Mouse (Mus musculus) cerebellum, adult 8-10 months (tissue): ENCODE results near the gene Flt1.
"Not testable (repeated sequence)": the region's sequence is repeated elsewhere in the genome, so short reads cannot be mapped to it uniquely, and the experiment has no call there.

Experiments
- DNase-seq: peaks from one replicate; pipeline ENCODE4 v3.0.0; 2022

Flt1 gene

DNA sequence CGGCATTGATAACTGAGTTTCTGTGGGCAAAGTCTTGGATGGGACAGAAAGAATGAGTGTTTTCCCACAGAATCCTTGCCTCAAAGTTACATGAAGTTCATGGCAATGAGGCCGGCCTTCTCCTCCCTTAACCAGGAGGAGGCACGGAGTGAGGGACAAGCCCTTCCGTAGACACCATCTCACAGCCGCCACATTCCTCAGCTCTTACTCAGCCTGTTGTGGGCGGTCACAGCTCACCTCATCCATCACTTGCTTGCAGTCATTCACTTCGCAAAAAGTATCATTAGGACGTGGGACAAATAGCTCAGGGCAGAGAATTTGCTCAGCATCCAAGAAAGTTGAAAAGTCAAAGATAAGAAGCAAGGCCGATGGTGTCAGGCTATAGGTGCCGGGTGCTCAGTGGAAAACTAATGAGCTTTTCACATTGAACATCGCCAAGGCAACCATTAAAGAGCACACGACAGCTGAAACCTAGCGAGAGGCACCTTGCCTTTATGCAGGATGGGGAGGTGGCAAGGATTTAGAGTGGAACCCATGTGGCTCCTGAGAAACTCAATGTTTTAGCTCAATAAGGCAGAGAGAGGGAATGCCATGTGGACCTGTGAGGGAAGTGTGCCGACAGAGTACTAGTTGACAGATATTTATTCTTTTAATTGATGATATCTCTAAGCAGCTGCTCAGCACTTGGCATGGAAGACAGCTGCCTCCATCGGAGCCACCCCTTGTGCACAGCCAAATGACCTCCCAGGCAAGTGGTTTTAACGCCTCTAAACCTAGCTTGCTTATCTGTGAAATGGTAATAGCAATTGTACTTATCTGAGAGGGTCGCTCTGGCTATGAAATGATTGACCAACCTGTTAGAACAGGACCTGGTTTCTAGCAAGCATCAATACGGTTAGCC is 124.1 kb downstream of the Flt1 start:
- no peak for DNase-seq

DNA sequence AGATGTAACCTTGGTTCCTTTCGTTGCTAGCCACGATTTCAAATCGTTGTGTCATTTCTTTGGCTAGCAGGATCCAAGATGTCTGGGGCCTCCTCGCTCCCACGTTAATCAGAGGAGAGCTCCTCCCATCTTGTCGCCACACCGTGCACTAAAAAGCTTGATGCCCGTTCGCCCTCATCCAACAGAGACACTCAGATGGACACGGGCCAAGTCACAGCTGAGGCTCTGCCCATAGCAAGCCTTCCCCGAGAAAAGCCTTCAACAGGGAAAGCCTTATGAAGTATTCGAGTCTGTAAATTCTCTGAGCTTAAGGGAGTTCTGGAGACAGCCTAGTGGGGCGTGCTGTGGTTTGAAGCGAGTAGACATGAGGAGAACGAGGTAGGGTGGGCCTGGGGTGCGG is 128.0 kb downstream of the Flt1 start:
- no peak for DNase-seq

DNA sequence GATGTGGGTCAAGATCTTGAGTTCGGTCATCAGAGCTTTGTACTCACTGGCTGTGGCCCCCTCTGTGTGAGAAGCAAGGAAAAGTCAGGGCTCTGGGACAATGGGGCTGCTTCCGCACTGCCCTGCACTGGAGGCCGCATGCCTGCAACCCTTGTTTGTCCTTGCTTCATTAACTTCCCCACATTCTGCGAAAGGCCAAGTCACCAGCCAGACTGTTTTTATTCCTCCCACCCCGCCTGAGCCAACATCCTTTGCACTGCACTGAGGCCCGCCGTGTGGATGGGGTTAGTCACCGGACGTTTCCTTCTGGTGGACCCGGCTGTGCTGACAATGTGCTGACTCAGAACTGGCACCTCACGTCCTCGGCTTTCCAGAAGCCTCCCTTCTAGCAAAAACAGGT is 136.0 kb downstream of the Flt1 start:
- DNase-seq = peak; percentile 12

DNA sequence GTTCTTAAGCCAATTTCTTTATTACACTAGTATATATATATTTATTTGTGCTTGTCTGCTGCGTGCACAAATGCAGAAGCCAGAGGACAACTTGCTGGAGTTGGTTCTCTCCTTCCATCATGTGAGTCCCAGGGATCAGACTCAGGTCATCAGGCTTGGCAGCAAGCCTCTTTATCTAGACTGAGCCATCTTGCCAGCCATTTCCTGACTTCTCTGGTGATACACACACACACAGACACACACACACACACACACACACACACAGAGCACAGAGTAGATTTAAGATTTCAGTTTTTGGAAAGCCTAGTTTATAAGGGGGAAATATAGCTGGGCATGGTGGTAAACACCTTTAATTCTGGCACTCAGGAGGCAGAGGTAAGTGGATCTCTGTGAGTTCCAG is 140.7 kb downstream of the Flt1 start:
- no peak for DNase-seq

DNA sequence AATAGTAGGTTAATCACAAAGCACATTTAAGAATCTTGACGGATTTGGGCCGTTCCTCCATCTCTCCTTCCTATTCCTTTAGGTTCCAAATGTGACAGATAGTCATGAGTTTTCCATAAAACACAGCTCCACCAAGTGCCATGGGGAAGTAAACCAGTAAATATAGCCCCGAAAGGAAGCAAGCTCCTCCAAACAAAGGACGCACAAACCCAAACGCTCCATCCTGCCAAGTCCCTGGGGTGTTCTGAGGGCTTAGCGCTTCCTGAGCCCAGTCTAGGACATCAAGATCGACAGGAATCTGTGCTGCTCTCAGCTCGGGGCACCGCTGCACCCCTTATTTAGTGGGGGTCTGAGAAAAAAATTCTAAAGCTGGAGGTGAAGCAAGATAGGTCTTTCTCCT is 141.2 kb downstream of the Flt1 start:
- DNase-seq = no peak

DNA sequence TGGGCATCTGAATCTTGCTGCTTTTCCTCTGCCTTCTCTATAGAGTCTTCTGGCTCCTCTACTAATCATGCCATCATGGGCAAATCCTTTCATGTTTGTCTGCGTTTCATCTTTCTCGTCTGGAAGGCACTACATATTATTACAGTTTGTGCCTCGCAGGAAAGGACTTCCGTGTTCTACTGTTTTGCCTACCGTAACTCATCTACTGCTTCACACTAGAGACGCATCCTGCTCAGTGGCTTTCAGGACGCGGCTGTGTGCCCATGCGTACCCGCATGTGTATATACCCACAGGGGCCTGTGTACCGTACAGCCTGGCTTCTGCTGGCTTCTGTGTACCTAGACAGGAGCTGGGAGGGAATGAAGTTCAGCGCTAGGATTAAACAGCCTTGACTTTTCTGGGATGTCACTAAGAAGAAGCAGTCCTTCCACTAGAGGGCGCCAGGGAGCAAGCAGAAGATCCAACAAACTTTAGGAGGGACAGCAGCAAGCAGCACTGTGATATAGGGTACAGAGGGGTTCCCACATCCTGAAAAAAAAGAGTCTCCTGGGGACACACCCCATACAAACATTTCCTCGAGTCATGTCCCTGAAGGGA is 142.0 kb downstream of the Flt1 start:
- DNase-seq = peak; percentile 64

DNA sequence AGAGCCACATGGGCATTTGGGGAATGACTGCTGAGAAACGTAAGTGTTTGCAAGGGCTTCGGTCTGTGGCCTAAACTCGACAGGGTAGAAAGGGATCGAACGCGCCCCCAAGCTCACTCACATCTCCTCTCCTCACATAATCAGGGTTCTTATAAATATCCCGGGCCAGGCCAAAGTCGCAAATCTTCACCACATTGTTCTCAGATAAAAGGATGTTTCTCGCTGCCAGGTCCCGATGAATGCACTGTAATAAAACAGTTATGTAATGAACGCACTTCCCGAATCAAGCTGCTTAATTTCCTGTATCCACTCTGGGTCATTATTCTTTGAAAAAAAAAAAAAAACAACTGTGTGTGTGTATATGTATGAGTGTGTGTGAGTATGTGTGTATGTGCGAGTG is 145.6 kb downstream of the Flt1 start:
- no peak for DNase-seq

DNA sequence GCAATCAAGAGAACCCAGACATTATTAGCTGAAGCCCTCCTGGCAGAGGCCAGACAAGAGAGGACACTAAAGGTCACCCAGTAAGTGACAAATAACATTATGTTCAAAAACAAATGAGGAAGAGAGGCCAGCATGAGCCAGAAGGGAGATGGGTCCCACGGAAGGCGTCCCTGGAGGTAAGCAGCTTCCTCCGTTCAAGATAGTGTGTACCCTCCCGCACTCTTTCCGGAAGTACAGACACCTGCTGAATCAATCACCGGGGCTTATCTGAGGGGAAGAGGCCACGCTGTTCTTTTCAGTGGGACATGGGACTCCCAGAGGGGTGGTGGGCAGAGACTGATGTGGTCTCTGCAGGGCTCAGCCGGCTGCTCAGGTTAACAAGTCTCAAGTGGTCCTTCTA is 146.1 kb downstream of the Flt1 start:
- DNase-seq = no peak

DNA sequence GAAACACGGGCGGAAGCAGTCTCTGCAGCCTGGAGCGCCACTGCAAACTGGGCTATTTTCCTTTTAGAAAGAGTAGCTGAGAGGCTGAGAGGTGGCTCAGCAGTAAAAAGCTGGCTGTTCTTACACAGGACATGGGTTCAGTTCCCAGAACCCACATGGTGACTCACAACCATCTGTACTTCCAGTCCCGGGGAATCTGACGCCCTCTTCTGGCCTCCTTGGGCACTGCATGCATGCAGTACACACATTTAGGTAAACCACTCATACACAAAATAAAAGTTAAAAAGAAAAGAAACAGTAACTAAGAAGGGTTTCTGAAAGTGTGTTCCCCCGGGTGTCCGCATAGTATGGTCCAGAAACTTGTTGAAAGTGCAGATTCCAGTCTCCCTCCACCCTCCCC is 146.7 kb downstream of the Flt1 start:
- no peak for DNase-seq

DNA sequence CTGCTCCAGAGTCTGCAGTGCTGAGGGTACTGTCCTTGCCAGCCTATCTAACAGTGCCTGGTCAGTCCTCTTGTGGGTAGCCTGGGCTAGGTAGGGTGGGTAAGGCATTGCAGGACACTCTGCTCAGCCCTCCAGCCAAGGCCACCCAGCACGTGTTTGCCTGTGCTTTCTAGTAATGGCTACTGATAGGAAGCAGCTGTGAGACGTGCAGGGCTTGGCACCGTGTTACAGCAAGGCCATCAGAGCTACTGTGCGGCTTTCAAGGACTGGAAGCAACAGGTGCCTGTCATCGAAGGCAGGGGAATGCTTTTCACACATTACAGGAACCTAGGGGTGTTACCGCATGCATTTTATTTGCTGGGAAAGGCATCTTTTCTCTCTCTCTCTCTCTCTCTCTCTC is 148.8 kb downstream of the Flt1 start:
- no peak for DNase-seq

DNA sequence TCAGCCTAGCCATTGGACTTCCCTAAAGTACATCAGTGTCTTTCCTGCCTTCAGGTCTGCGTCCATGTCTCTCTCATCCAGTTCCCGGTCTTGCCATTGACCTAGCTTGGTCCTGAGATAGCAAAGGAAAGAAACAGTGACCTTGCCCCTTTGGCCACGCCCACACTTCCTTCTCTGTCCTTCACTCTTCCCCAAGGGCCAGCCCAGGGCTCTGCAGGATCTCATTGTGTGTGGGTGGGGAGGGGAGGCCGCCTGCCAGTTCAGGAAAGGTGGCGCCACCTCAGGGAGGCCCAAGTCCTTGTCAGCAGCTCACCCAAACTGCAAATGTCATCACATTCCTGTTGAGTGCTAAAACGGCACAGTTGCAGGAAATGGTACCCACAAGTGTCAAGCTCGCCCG is 151.3 kb downstream of the Flt1 start:
- no peak for DNase-seq

DNA sequence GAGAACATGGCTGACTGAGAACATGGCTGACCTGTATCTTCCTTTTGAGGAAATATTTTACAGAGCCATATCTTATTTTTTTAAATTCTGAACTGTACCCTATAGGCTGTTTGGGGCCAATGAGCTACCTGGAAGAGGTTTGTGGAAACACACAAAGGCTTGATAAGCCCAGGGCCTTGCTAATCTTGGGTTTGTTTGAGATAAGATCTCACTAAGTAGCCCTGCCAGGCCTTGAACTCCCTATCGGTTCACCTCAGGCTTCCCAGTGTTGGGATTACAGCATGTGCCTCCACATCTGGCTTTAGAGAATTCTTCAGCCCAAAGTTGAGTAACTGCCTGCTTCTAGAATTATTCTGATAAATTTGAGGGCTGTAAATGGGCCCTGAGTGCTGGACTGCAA is 152.3 kb downstream of the Flt1 start:
- no peak for DNase-seq

DNA sequence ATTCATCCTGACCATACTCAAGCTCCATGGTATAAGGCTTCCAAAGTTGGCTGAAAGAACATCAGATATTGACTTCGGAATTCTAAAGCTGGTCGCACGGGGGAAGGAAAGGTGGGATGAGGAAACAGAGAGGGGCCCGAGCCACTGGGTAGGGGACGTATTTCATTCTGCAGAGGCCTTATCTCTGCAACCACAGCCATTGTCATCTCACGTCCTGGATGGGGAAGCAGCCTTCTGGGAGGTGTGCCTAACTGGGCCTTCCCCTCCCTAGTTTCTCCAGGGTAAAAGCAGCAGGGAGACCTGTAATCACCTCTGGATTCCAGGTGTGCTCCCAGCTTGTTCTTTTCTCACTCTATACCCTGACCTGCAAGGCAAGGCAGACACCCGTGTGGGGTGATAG is 153.1 kb downstream of the Flt1 start:
- DNase-seq = no peak

DNA sequence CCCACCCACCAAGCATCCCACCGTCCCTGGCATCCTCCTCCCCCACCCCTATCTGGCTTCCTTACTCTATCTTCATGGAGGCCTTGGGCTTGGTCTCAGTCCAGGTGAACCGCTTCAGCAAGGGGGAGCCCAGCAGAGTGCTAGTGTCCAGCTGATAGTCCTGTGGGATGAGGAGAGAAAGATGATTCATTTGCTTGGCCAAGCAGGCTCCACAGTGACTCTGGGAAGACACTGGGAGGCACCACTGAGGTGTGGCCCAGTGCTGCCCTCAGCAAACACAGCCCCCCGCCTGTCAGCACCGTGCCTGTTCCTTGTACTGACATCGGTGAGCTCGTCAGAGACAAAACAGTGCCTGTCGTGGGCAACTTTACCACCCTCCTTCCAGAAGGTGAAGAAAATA is 159.5 kb downstream of the Flt1 start:
- no peak for DNase-seq

DNA sequence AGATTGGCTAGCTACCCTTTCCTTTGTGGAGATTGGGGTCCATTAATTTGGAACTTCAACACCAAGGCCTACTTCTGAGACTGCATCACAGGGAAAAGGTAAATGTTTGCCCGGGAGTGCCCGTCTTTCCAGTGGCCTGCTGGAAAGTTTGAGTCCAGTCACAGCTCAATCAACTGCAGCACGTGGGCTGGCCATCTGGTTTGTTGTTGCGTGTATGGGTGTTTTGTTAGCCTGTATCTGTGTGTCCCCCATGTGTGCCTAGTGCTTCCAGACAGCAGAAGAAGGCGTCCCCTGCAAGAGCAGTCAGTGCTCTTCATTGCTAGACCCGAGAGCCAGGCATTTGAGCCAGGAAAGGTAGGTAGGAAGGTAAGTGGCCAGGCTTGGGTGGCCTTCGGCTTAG is 160.4 kb downstream of the Flt1 start:
- DNase-seq = no peak

DNA sequence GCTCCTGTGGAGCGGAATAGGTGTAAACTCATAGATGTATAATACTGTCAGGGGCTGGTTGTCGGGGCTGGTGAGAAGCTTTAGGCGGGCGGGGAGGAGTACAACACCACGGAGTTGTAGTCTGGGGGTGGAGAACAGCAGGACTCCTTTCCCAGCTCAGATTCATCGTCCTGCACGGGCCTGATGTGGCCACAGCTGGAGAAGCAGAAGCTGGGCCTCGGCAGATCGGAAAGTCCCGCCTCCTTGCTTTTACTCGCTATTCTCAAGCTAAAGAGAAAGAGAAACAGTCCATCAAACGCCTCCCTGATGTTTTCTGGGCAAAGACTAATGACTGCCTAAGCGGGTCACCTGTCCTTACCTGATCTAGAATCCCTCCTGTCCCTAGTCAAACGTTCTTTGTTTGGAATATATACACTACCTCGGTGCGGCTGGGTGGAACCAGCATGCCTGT is 161.6 kb downstream of the Flt1 start:
- DNase-seq = no peak

DNA sequence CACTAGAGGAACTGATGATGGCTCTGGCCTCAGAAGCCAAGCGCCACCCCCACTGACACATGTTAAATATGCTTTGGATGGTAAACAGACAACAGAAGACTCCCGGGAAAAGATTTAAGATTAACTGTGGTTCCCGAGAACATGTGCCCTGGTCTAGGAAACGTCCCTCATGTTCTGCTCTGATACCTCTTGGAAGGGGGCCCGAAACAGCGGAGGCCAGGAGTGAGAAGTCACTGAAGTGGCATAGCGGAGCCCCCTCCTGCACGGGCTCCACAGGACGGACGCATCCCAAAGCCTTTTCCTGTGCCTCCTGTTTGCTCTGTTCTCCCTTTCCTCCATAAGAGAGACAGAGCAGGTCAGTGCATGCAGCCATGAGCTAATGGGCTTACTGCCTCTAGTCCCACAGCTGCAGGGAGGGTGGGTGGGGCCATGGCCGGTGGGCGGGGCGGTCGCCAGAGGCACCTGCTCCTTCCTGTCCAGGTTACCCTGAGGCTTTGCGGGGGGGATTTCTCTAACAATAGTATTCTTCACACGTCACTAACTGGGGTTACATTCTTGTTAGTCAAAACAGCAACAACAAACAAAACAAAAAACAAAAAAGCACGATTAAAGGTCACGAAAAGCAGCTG is 162.2 kb downstream of the Flt1 start:
- no peak for DNase-seq

DNA sequence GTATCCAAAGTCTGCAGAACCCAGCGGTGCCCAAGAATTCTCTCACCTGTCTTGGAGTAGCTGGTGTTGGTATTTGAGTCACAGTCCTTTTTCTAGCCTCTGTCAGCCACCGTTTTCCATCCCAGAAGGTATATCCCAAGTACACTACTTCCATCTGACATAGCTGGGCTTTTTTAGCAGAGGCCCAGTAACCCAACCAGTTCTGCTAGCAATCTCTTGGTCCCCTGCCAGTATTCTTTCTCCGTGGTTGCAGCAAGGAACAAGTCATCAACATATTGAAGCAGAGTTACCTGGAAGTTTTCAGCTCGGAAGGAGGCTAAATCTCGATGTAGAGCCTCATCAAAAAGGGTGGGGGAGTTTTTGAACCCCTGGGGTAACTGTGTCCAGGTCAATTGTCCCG is 168.2 kb downstream of the Flt1 start:
- DNase-seq = not testable (repeated sequence)

DNA sequence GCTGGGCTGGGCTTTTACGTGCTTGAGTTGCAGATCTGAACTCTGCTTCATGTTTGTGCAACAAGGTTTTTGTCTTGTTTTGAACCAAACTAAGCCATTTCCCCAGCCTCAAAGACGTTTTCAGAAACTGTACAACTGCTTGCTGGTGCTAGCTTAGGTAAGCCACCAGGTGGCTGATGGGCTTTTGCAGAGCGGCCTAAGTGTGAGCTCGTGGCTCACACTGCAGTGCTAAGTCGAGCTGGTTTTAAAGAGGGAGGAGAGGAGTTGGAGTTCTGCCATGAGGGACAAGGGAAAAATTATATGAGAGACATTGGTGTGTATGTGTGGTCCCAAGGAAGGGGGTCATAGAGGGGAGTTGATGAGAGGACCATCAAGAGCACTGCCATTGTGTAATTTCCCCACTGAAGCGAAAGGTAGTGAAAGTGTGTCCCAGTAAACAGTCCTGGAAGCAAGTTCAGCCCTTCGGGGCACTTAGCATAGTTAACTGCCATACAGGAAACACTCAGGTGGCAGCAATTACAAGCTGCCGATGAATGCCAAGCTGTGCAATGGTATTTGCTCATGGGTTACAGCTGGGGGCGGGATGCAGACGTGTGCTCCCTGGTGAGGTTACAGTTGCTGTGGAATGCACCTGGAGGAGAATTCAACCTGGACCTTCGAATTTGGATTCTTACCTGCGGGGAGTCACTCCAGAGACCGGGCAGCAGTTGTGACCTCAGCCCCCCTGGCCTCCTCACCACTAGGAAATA is 173.8 kb downstream of the Flt1 start:
- DNase-seq = no peak

DNA sequence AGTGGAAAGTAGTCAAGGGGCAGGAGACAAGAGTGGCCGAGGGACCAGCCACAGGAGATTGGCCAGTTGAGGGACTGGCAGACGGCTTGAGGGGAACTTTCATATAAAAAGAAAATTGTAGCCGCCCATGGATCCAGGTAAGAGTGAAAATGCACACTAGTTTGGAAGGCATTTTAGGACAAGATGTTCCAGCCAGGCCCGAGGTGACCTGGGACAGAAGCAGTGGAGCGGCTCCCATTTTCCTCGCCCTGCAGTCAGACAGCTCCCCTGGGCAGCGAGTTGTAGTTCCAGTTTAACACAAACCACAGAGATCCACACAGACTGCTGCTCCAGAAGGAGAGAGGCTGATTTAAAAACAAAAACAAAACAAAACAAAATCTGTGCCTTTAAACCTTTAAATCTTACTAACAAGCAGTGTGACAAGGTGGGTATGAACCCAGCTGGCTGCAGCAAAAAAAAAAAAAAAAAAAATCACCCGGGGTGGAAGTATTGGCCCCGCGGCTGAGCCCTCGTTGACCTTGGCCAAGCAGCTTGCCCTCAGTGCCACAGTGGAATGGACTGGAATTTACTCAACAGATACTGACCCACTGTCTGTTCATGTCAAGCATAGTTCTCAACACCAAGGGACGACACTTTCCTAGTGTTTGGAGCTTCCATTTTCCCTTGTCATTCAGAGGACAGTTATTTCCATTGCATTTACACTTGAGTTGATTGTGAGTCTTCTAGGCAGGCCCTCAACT is 176.6 kb downstream of the Flt1 start:
- DNase-seq = no peak

DNA sequence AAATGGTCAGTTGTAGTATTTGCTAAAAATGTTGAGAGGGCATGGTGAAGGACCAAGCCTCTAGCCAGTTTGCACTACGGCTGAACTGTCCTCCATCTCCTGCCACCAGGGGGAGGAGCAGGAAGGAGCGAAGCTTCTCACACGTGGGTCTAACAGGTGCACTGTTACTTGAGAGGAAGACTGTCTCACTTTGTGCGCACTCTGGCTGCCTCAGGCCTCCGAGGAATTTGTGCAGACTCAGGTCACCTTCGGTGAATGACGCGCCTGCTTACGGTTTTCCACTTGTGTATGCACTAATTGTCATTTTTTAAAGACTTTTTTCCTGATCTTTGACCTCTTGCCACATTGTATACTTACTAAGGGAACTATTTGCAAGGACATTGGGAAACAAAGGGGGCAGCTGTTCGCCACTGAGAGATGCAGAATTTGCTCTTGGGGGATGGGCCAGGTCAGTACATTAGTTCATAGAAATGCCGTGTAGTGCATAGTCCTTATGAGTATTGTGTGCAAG is 180.0 kb downstream of the Flt1 start:
- no peak for DNase-seq

DNA sequence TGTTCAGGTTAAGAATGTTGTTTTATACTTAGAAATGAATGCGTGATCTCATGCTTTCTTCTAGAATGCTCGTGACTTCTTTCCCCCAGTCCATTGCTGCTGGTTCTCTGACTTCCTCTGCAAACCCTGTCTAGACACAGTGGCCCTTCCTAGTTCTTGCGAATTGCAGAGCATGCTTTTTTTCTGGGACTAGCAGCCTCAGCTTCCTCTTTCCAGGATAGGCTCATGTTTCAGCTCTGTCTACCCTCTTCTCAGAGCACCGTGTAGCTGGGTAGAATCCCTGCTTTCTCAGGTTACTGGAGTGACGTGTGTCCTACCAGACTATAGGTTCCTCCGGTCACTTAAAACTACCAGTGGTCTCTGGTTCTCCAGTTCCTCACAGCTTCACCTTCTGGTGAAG is 183.5 kb downstream of the Flt1 start:
- no peak for DNase-seq

DNA sequence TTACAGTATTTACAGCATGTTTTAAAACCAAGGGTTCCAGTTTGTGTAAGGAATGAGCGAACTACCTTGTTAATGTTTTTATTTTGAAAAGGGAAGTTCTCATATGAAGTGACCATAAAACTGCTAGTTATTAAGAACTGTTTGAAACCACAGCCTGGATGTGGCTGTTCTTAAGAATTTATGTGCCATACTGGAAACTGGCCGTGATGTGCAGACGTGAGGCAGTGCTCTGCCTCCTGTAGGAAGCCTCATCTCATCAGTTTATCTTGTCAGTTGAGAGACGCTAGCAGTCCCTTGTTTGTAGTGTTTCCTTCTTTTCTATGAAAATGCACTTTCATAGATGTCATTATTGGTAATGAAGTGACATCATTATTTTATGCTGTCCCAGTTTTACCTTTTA is 186.0 kb downstream of the Flt1 start:
- DNase-seq = no peak
